Mouse (Mus musculus): ENCODE data around the gene Hcar1.

Gene Hcar1

GRCm38 (mm10) chr5:123863934-123864333 is 15.9 kb downstream of the Hcar1 start:
- no peak for DNase-seq (ENCODE audit: low spot score)

GRCm38 (mm10) chr5:123862374-123863350 is 17.2 kb downstream of the Hcar1 start:
- no peak for DNase-seq (ENCODE audit: low spot score)

- DNase-seq (ENCODE audit: low spot score), result no peak
Observed at GRCm38 (mm10) chr5:123858798-123859197, 21.0 kb downstream of the Hcar1 start.

- DNase-seq (ENCODE audit: low spot score), result no peak
Observed at GRCm38 (mm10) chr5:123854511-123854910, 25.3 kb downstream of the Hcar1 start.

- no peak for DNase-seq (ENCODE audit: low spot score)
Observed at GRCm38 (mm10) chr5:123853877-123854504, 25.8 kb downstream of the Hcar1 start.

GRCm38 (mm10) chr5:123851398-123851797 is 28.4 kb downstream of the Hcar1 start:
- DNase-seq (ENCODE audit: low spot score), result no peak

GRCm38 (mm10) chr5:123844316-123844715 is 35.5 kb downstream of the Hcar1 start:
- no peak for DNase-seq (ENCODE audit: low spot score)

GRCm38 (mm10) chr5:123843816-123844215 is 36.0 kb downstream of the Hcar1 start:
- no peak for DNase-seq (ENCODE audit: low spot score)

- no peak for DNase-seq (ENCODE audit: low spot score)
Observed at GRCm38 (mm10) chr5:123842935-123843282, 36.9 kb downstream of the Hcar1 start.

GRCm38 (mm10) chr5:123842221-123842934 is 37.4 kb downstream of the Hcar1 start:
- no peak for DNase-seq (ENCODE audit: low spot score)

- DNase-seq (ENCODE audit: low spot score), result no peak
Observed at GRCm38 (mm10) chr5:123837371-123837770, 42.4 kb downstream of the Hcar1 start.

- DNase-seq (ENCODE audit: low spot score), result no peak
Observed at GRCm38 (mm10) chr5:123834836-123835235, 45.0 kb downstream of the Hcar1 start.

- no peak for DNase-seq (ENCODE audit: low spot score)
Observed at GRCm38 (mm10) chr5:123832309-123832708, 47.5 kb downstream of the Hcar1 start.

- no peak for DNase-seq (ENCODE audit: low spot score)
Observed at GRCm38 (mm10) chr5:123827659-123828091, 52.1 kb downstream of the Hcar1 start.

All from retina, embryonic 14.5 days (tissue).